Mouse (Mus musculus): ENCODE data around the gene Nrn1l.

GRCm38 (mm10) chr8:105866364-105867029, 26.9 kb upstream of the Nrn1l start:
- TF ChIP-seq CTCF (IDR thresholded peaks at IDR 0.05; ENCODE audit: low read depth, low read length): 0 out of 2 replicates have a peak, but pooled peaks have one; percentile 5
- TF ChIP-seq POLR2A (IDR thresholded peaks at IDR 0.05; ENCODE audit: borderline replicate concordance, low read depth, low read length): no peak
